Mouse (Mus musculus) limb, embryonic 12.5 days (tissue): ENCODE data around the gene Rab27a. TPM values are rescaled to one million over a fixed set of nuclear protein-coding genes. Genes with fewer than 3 reads are reported as not detected.
A peak's percentile ranks its signal among the peaks of the same experiment; 100 is the strongest.

Experiments
- ATAC-seq: fragments of 200-750 bp; cut with Nextera tagmentation; 2 replicates; pipeline ENCODE4 v1.8.0; 2017; ENCODE audit warnings: low read depth, moderate TSS enrichment; ENCODE audit not compliant: insufficient number of reproducible peaks, insufficient read depth, low FRiP score, low TSS enrichment
- H3K27ac ChIP-seq: fragments of 300-500 bp; sonication (generic); 2 replicates; pipeline ENCODE4 v1.5.1; 2016; ENCODE audit warnings: mild to moderate bottlenecking, moderate library complexity
- H3K27me3 ChIP-seq: fragments of 300-500 bp; sonication (generic); 2 replicates; pipeline ENCODE4 v1.6.1; 2016; ENCODE audit warnings: mild to moderate bottlenecking, moderate library complexity
- H3K36me3 ChIP-seq: fragments of 300-500 bp; sonication (generic); 2 replicates; pipeline ENCODE4 v1.6.1; 2016; ENCODE audit warnings: mild to moderate bottlenecking, moderate library complexity
- H3K4me1 ChIP-seq: fragments of 300-500 bp; sonication (generic); replicated peaks from 2 replicates; pipeline ENCODE4 v1.6.1; 2016
- H3K4me2 ChIP-seq: fragments of 300-500 bp; sonication (generic); 2 replicates; pipeline ENCODE4 v1.6.1; 2016; ENCODE audit warnings: mild to moderate bottlenecking, moderate library complexity
- H3K4me3 ChIP-seq: fragments of 300-500 bp; sonication (generic); replicated peaks from 2 replicates; pipeline ENCODE4 v1.5.1; 2016; ENCODE audit warnings: mild to moderate bottlenecking
- H3K9ac ChIP-seq: fragments of 300-500 bp; sonication (generic); replicated peaks from 2 replicates; pipeline ENCODE4 v1.6.1; 2016; ENCODE audit warnings: mild to moderate bottlenecking, moderate library complexity
- H3K9me3 ChIP-seq: fragments of 300-500 bp; sonication (generic); 2 replicates; pipeline ENCODE4 v1.6.1; 2016; ENCODE audit warnings: mild to moderate bottlenecking, moderate library complexity
- WGBS: fragments of 180-500 bp; shearing (Covaris S2); methylation state at CpG from one replicate; pipeline ENCODE4 v1.1.7; 2016; 5-methylcytosine and 5-hydroxymethylcytosine counted together
- polyA plus RNA-seq: library from polyadenylated mRNA; unstranded; fragments of >200 nt; fragmentation: Nextera tagmentation; extraction: Ambion mirVana; gene quantifications from 2 replicates; pipeline ENCODE4 v1.2.1, GENCODE M21; 2016

Rab27a gene
- polyA plus RNA-seq, 1 experiment from 2014 or later, result 6.8 TPM

- WGBS, result 73% methylated on average over 13 of the region's 13 CpGs
- Histone ChIP-seq H3K9ac (no peak overlapping the region), H3K4me2 (no peak overlapping the region), H3K27ac (no peak overlapping the region), H3K27me3 (no peaks in the 10 kb centered on the region), H3K4me1 (no peaks in the 10 kb centered on the region), H3K9me3 (no peaks in the 10 kb centered on the region), H3K36me3 (peaks cover 84% of the 10 kb centered on the region), H3K4me3 (no peak overlapping the region)
- ATAC-seq, result no peak
Observed at GRCm38 (mm10) chr9:73014724-73015123, 29.9 kb upstream of the Rab27a start.

DNA sequence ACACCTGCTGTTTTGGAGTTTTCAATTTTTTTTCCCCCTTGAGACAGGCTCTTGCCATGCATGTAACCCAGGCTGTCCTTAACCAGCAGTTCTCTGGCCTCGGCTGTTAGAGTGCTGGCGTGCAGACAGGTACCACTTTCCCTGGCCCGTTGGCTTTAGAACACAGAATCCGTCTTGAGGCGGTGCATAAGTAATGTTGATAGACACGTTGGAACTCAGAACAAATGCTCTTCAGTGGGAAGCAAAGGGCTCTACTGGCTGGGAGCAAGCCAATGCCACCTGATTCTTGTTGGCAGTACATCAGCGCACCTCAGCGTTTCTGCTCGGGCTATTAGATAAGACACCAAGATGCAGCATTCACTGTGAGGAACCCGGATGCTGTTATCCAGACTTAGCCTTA is 24.8 kb upstream of the Rab27a start:
- WGBS, result 92% methylated on average over 10 of the region's 10 CpGs
- no peak overlapping the region for H3K9ac ChIP-seq
- no peak for ATAC-seq
- no peaks in the 10 kb centered on the region for H3K9me3 ChIP-seq
- peaks cover 66% of the 10 kb centered on the region for H3K36me3 ChIP-seq
- no peak overlapping the region for H3K4me3 ChIP-seq
- H3K27ac ChIP-seq, result no peak overlapping the region
- no peaks in the 10 kb centered on the region for H3K27me3 ChIP-seq
- no peak overlapping the region for H3K4me2 ChIP-seq
- no peaks in the 10 kb centered on the region for H3K4me1 ChIP-seq

- no peak overlapping the region for H3K27ac ChIP-seq
- no peaks in the 10 kb centered on the region for H3K27me3 ChIP-seq
- peaks cover 61% of the 10 kb centered on the region for H3K36me3 ChIP-seq
- WGBS, result 90% methylated on average over 5 of the region's 5 CpGs
- H3K9me3 ChIP-seq, result no peaks in the 10 kb centered on the region
- no peak for ATAC-seq
- H3K9ac ChIP-seq, result no peak overlapping the region
- no peak overlapping the region for H3K4me3 ChIP-seq
- H3K4me1 ChIP-seq, result no peaks in the 10 kb centered on the region; the same call in 1 of the 2 replicates
- no peak overlapping the region for H3K4me2 ChIP-seq
Observed at GRCm38 (mm10) chr9:73020566-73021097, 24.0 kb upstream of the Rab27a start.

- Histone ChIP-seq H3K4me3 (peak overlapping the region; percentile 26), H3K9me3 (no peaks in the 10 kb centered on the region), H3K4me2 (peak overlapping the region; percentile 48), H3K4me1 (peaks cover 14% of the 10 kb centered on the region), H3K36me3 (peaks cover 26% of the 10 kb centered on the region), H3K27me3 (no peaks in the 10 kb centered on the region), H3K9ac (peak overlapping the region; percentile 27; the same call in 1 of the 2 replicates), H3K27ac (peak overlapping the region; percentile 56; the same call in 1 of the 2 replicates)
- peak; percentile 76 for ATAC-seq
- WGBS, result 11% methylated on average over 17 of the region's 17 CpGs
Observed at GRCm38 (mm10) chr9:73025818-73026636, 18.6 kb upstream of the Rab27a start.

- peaks cover 14% of the 10 kb centered on the region for H3K4me1 ChIP-seq
- no peaks in the 10 kb centered on the region for H3K9me3 ChIP-seq
- H3K36me3 ChIP-seq, result peaks cover 49% of the 10 kb centered on the region
- no peak for ATAC-seq
- no peak overlapping the region for H3K27ac ChIP-seq
- no peaks in the 10 kb centered on the region for H3K27me3 ChIP-seq
- H3K4me3 ChIP-seq, result no peak overlapping the region
- no peak overlapping the region for H3K9ac ChIP-seq
- no peak overlapping the region for H3K4me2 ChIP-seq
- 92% methylated on average over 1 of the region's 1 CpGs for WGBS
Observed at GRCm38 (mm10) chr9:73030443-73030842, 14.2 kb upstream of the Rab27a start.

GRCm38 (mm10) chr9:73031421-73031820 is 13.2 kb upstream of the Rab27a start:
- no peak overlapping the region for H3K4me3 ChIP-seq
- peaks cover 56% of the 10 kb centered on the region for H3K36me3 ChIP-seq
- H3K9ac ChIP-seq, result no peak overlapping the region
- H3K27me3 ChIP-seq, result no peaks in the 10 kb centered on the region
- no peak overlapping the region for H3K4me2 ChIP-seq
- no peak for ATAC-seq
- 66% methylated on average over 4 of the region's 4 CpGs for WGBS
- H3K4me1 ChIP-seq, result peaks cover 6% of the 10 kb centered on the region
- no peaks in the 10 kb centered on the region for H3K9me3 ChIP-seq
- H3K27ac ChIP-seq, result no peak overlapping the region

GRCm38 (mm10) chr9:73033406-73033805 is 11.2 kb upstream of the Rab27a start:
- Histone ChIP-seq H3K9me3 (no peaks in the 10 kb centered on the region), H3K36me3 (peaks cover 59% of the 10 kb centered on the region), H3K4me1 (no peaks in the 10 kb centered on the region), H3K4me3 (no peak overlapping the region), H3K4me2 (no peak overlapping the region), H3K9ac (no peak overlapping the region), H3K27ac (no peak overlapping the region), H3K27me3 (no peaks in the 10 kb centered on the region)
- WGBS, result 94% methylated on average over 1 of the region's 1 CpGs
- no peak for ATAC-seq

DNA sequence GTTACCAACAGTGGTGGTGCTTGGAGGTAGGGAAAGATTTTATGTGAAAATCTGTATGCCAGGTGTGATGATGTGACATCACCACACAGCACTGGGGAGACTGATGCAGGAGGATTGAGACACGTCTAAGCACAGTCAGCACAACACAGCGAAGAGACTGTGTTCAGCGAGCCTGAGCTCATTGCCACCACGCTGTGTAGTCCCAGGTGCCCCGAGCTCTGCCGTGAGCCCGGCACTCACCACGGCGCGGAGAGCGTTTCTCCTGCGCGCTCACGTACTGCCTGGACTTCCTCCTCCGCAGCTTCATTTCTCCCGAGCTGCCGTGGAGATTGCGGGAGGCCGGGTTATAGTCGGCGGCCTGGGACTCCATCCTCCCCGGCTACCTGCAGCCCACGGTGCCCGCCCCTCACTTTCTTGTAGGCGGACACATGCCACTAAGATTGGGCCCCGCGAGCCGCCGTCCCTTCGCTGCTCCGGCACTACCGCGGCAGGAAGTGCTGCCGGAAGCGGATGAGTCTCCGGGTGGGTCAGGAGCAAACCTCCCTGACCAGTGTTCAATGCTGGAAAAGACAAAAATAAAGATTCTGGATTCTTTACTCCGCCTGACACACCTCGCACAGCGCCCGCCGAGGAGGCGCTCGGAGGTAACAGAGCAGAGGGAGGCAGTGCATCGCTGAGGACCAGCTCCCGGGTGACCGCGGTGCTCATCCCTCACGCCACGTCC is 5.3 kb upstream of the Rab27a start:
- peak; percentile 84 for ATAC-seq
- peaks cover 19% of the 10 kb centered on the region for H3K4me1 ChIP-seq

DNA sequence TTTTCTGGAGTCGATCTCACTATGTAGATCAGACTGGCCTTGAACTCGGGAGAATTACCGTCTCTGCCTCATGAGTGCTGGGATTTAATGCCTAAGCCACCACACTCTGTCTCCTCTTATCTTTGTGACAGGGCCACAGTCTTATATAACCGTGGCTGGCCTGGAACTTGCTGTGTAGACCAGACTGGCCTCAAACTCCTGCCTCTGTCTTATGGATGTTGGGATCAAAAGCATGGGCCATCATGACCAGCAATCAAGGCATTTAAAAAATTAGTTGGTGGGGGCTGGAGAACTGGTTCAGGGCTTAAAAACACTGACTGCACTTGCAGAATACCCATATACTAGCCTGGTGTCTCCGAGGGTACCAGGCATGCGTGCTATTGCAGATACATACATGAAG is 4.6 kb upstream of the Rab27a start, which contains the start of gene Pigb:
Gene Pigb (minus strand): TSS at position 299 of the 400 bp plus-strand sequence.
- no peaks in the 10 kb centered on the region for H3K27me3 ChIP-seq
- peak within 1 kb of the TSS; percentile 76 for H3K9ac ChIP-seq
- peaks cover 24% of the 10 kb centered on the region for H3K4me1 ChIP-seq
- ATAC-seq, result no peak
- peak within 1 kb of the TSS; percentile 79 for H3K4me3 ChIP-seq
- H3K9me3 ChIP-seq, result no peaks in the 10 kb centered on the region
- peaks cover 13% of the 10 kb centered on the region; the same call in 1 of the 2 replicates for H3K36me3 ChIP-seq
- peak within 1 kb of the TSS; percentile 67 for H3K4me2 ChIP-seq
- peak within 1 kb of the TSS; percentile 90 for H3K27ac ChIP-seq
- 33% methylated on average over 6 of the region's 6 CpGs for WGBS

More for the DNA sequence above, 5.3 kb upstream of the Rab27a start:
- Histone ChIP-seq H3K27me3 (no peaks in the 10 kb centered on the region), H3K36me3 (peaks cover 15% of the 10 kb centered on the region; the same call in 1 of the 2 replicates), H3K9ac (peak overlapping the region; percentile 76), H3K4me3 (peak overlapping the region; percentile 79), H3K9me3 (no peaks in the 10 kb centered on the region), H3K4me2 (peak overlapping the region; percentile 67), H3K27ac (peak overlapping the region; percentile 90)
- WGBS, result under 1% methylated on average over 49 of the region's 49 CpGs

GRCm38 (mm10) chr9:73045204-73045603 is 550 bp downstream of the Rab27a start:
- H3K36me3 ChIP-seq, result no peaks in the 10 kb centered on the region; the same call in 1 of the 2 replicates
- H3K27me3 ChIP-seq, result peaks cover 6% of the 10 kb centered on the region; the same call in 1 of the 2 replicates
- 5% methylated on average over 7 of the region's 7 CpGs for WGBS
- H3K4me1 ChIP-seq, result peaks cover 32% of the 10 kb centered on the region
- peak overlapping the region; percentile 52 for H3K4me3 ChIP-seq
- H3K4me2 ChIP-seq, result peak overlapping the region; percentile 87
- H3K9ac ChIP-seq, result peak overlapping the region; percentile 63
- H3K27ac ChIP-seq, result no peak overlapping the region
- H3K9me3 ChIP-seq, result no peaks in the 10 kb centered on the region
- ATAC-seq, result no peak

DNA sequence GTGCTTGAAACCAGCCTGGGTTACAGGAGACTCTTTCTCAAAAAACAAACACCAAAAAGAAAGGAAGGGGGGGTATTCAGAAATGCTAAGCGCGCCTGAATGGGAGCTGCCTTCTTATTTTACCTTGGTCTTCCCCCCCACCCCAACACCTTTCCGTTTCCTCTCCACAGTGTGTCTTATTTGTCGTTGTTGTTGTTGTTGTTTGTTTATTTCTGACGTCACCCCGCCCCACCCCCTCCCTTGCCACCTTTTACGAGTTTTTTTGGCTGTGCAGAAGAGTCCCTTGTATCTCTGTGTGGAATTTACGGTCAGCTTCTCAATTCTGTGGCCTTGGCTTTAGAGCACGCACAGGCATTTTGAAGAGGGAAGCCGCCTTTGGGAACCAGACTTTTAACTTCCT is 1.1 kb downstream of the Rab27a start:
- no peaks in the 10 kb centered on the region for H3K9me3 ChIP-seq
- H3K27me3 ChIP-seq, result peaks cover 6% of the 10 kb centered on the region; the same call in 1 of the 2 replicates
- 64% methylated on average over 10 of the region's 10 CpGs for WGBS
- ATAC-seq, result no peak
- H3K4me2 ChIP-seq, result peak overlapping the region; percentile 87
- H3K9ac ChIP-seq, result no peak overlapping the region
- H3K27ac ChIP-seq, result no peak overlapping the region
- peaks cover 33% of the 10 kb centered on the region for H3K4me1 ChIP-seq
- H3K4me3 ChIP-seq, result peak overlapping the region; percentile 52; the same call in 1 of the 2 replicates
- H3K36me3 ChIP-seq, result no peaks in the 10 kb centered on the region; the same call in 1 of the 2 replicates
